Mouse (Mus musculus): Measurements from ENCODE around the gene Cks1brt.
A peak's percentile ranks its signal among the peaks of the same experiment; 100 is the strongest.
"Not testable (repeated sequence)": the region's sequence is repeated elsewhere in the genome, so short reads cannot be mapped to it uniquely, and the experiment has no call there.

Cks1brt gene

DNA sequence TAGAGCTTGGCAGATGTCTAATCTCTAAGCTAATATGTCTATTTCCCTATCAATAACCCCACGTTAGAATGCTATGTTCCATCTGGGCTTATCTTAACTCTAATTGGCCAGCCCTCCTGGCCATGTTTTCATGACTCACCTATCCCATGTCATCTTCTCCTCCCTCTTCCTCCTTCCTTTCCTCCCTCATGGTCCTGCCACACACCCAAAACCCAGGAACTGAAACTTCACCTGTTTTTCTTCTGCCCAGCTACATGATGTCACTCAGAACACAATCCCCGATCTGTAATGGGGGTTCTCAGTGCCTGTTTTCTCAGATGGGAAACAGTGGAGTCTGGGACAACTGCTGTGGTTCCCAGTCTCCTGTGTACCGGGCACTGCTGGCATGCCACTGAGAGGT lies at the start of gene Cks1brt:
TSS of gene Cks1brt (plus strand) at position 301 of the 400 bp plus-strand sequence.
- no peak for DNase-seq (ENCODE audit: extremely low spot score, low spot score)

DNA sequence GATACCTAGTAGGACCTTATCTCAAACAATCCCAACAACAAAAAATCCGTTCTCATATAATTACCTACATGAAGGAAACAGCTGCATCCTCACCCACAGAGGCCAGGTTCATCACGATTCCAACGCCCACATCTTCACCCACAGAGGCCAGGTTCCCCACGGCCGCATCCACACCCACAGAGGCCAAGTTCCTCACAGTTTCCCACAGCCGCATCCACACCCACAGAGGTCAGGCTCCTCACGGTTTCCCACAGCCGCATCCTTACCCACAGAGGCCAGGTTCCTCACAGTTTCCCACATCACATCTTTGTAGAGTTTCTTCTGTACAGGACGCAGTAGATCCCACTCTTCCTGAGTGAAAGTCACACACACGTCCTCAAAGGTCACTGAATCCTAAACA lies 38.5 kb upstream of the Cks1brt start:
- DNase-seq (ENCODE audit: extremely low spot score, low spot score) = no peak

DNA sequence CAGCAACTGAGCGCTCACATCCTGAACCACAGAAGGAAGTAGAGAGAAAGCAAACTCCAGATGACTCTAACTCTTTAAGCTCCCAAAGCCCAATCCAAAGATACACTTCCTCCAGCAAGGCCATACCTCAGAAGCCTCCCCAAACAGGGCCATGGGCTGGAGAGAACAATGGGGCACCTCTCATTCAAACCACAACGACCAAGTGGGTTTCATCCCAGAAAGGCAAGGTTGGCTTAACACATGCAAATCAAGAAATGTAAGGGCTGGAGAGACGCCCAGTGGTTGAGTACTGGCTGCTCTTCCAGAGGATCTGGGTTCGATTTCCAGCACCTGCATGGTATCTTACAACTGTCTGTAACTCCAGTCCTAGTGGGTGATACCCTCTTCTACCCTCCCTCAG lies 36.2 kb upstream of the Cks1brt start:
- DNase-seq (ENCODE audit: extremely low spot score, low spot score) = no peak

DNA sequence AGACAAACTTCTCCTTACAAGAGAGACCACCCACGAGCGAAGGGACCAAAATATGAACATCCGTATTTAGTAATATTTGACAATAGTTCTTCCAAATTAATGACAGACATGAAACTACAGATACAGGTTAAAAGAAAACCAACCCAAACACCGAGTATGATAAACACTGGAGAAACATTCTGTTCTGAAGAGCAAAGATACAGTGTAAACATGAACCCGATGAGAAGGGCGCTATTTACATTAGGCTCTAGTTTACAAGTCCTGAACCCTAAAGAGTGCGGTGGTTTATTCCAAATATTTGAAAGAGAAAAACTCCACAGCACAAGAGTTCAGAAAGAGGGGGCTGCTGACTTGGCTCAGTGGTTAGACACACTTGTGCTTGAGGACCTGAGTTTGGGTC lies 34.7 kb upstream of the Cks1brt start:
- DNase-seq (ENCODE audit: extremely low spot score, low spot score) = no peak

DNA sequence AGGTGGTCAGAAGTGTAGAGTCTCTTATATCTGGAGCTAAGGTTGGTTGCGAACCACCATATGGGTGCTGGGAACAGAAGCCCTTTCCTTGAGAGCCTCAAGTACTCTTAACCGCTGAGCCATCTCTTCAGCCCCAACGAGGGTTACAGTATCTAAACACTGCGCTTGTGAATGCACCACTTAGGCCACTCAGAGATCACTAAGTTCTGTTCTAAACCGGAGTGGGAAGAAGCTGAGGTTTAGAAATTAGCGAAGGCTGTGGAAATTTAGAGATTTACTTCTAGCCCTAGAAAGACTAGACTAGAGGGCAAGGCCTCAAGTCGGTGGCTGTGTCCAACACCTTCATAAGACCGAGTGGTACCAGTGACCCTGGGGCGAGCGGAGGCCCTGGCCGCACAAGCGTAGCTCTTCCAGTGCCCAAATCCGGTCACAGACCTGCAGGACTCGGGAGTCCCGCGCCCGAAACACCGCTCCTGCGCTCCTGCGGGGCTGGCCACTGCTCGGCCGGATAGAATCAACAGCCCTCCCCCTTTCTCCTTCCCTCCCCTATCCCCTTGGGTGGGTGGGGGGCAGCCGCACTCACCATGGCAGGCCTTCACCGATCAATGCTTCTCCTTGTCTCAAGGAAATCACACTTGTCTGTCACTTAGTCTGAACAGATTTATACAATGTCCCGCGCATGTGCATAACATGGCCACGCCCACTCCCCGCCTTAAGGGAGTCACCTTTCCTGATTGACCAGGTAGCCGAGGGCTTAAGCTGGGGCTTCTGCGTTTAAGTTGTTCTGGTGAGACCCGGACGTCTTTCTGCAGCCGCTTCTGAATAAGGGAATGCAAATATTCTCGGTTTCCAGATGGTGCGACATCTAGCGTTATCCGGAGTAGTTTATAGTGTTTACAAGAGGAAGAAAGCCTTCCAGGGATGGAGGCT lies 32.4 kb upstream of the Cks1brt start:
- peak; percentile 79 for DNase-seq (ENCODE audit: extremely low spot score, low spot score)

DNA sequence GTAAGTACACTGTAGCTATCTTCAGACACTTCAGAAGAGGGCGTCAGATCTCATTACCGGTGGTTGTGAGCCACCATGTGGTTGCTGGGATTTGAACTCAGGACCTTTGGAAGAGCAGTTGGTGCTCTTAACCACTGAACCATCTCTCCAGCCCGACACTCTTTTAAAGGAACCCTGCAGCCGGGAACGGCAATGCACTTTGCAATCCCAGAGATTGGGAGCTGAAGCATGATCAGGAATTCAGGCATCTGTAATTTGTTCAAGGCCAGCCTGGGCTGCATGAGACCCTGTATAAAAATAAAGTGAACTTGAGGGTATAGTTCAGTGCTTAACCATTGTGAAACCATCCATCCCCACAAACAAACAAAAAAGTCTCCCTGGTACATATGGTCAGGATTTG lies 31.5 kb upstream of the Cks1brt start:
- not testable (repeated sequence) for DNase-seq (ENCODE audit: extremely low spot score, low spot score)

DNA sequence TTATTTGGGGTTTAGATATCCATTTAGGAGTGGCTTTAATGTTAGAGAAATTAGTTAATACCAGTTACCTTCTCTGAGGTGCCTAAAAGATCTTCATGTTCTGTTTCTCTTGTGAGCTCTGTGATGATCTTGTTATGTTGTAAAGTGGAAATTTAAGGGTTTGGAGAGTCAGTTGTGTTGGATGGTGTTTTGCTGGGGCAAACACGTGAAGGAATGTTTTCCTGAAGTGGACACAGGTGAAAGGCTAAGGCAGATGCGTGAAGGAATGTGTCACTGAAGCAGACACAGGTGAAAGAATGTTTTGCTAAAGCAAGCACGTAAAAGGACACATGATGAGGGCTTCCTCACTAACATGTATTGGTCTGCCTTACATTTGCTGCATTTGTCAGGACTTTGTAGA lies 28.7 kb upstream of the Cks1brt start, which contains the start of gene Zfp791:
TSS of gene Zfp791 (minus strand) at position 101 of the 400 bp plus-strand sequence.
- no peak for DNase-seq (ENCODE audit: extremely low spot score, low spot score)

DNA sequence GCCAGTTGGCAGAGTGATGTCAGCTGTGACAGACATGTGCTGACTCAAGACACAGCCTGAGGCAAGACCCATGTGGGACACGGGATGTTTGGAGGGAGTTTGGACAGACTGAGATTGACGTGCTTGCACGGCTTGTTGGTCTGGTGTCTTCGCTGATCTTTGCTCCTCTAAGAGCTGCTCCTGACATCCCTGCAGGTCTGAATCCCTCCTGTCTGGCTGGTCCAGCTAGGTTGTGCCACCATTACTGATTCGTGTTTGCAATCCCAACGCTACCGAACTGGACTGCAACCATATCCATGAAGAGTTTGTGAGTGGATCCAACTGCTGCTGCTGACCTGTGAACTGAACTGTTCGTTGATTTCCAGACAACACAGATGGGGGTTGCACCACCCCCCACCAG lies 28.0 kb upstream of the Cks1brt start:
- DNase-seq (ENCODE audit: extremely low spot score, low spot score) = no peak

DNA sequence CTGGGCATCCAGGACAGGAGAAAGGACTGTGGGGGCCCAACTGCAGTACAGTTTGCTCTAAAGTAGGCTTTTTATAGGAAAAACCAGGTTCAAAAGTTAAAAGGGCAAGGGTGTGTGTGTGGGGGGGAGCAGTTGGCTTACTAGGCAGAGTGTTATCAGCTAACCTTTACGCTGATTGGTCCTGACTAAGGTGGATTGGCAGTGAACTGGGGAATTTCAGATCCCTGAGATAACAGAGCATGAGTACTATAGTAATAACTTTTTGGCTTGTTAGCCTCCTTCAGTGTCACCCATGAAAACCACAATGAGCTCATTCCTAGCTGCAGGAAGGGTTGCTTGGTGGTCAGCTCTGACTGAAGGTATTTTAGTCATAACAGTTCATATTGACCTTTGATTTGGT lies 19.4 kb upstream of the Cks1brt start:
- DNase-seq (ENCODE audit: extremely low spot score, low spot score) = no peak

DNA sequence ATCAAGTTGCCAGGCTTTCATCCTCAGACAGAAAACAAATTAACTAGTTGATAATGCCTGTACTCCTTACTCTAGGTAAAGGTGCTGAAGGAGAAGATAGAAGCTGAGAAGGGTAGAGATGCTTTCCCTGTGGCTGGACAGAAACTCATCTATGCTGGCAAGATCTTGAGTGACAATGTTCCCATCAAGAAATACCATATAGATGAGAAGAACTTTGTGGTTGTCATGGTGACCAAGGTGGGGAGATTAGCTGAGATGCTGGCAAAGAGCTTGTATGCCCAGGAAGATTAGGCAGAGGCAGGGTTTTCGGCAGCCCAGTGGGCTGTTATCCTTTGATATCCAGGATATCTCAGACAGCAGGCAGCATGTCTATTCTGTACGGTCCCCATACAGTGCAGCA lies 16.0 kb upstream of the Cks1brt start:
- not testable (repeated sequence) for DNase-seq (ENCODE audit: extremely low spot score, low spot score)

DNA sequence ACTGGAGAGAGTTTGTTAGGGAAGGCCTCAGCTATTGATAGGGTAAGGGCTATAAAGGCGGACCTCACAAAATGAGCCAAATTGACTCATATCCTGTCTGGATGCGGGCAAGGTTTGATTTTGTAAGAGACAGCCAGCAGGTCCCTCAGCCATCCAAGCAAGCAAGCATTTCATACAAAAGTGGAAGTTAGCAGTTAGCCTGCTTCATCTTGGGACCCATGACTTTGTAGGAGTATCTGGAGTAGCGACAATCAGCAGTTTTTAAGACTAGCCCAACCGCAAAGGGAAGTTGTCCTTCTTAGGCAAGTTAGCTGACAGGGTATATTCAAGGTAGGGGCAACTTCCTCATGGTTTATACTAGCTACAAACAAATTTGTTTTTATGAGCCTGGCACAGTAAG lies 9.2 kb upstream of the Cks1brt start:
- DNase-seq (ENCODE audit: extremely low spot score, low spot score) = no peak

DNA sequence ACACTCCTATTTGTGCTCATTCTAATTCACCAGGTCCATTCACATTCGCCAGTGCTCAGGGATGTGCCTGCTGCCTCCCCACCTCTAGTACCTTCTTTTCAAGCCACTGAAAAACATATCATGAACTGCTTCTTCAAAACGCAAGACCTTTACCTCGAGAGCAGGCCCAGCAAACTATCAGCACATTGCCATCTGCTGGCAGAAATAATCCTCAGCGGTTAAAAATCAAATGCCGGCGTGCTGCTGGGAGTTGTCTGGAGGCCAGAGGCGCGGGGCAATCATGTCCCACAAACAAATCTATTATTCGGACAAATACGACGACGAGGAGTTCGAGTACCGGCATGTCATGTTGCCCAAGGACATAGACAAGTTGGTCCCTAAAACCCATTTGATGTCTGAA lies 19.6 kb downstream of the Cks1brt start:
- DNase-seq (ENCODE audit: extremely low spot score, low spot score) = peak; percentile 31

DNA sequence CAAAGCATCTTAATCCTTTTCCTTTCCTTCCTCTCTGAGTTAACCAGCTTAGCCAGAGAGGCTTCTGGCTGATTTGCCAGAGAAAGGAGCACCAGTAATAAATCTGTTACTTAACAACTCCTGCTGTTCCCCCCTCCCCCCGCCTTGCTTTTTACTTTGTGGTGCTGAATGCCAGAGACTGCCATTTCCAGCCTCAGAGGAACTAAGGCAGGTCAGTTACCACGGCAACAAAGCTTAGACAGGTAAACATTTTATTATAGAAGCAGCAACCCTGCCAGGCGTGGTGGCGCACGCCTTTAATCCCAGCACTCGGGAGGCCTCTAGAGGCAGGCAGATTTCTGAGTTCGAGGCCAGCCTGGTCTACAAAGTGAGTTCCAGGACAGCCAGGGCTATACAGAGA lies 24.2 kb downstream of the Cks1brt start:
- no peak for DNase-seq (ENCODE audit: extremely low spot score, low spot score)

DNA sequence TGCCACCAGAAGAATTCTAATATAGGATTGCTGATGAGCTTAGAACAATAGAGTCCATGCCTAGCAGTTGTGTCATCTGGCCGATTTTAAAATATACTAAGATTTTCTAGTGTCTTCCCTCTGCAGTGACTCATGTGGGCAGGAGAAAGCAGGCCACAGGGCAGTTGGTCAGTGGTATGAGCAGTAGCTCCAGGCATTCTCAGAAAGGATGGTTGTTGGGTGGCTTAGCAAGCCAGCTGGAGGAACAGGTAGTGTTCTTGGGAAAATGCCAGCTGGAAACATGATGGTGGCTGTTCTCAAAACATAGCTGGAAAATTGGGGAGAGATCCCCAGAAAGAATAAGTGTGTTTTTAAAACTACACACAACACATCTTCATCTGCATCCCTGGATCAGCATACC lies 40.6 kb downstream of the Cks1brt start:
- DNase-seq (ENCODE audit: extremely low spot score, low spot score) = no peak

DNA sequence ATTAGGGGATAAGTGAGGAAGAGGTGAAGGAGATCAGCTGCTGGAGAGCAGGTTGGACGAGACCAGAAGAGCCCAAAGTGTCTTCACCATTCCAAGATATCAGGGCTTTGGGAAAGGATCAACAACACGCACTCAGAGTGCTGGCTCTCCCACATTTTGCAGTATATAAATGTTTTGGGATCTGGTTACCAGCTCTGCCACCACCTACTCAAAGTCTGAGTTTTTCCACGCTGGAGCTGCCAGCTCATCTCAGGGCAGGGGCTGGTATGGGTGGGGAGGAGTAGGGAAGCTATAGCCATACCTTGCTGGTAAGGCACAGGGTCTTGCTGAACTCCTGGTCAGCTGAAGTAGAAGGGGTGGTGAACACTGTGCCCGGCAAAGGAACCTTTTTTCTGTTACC lies 68.5 kb downstream of the Cks1brt start:
- no peak for DNase-seq (ENCODE audit: extremely low spot score, low spot score)

DNA sequence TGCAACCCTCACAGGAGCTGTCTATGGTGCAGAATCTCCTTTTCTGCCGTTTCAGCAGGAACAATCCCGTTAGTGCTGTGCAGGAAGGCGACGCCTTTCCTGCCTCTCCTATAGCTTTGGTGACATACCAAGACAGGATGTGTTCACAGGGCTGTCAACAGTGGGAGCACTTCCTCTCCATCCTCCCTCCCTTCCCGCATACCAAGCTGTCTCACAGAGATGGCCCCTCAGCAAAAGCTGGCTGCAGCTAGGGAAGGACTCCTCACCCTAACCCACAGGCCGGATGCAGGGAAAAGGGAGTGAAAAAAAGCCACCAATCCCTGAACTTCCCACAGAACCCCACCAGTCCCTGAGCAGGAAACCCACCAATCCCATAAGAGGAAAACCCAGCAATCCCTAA lies 69.3 kb downstream of the Cks1brt start:
- DNase-seq (ENCODE audit: extremely low spot score, low spot score) = no peak

Measured in neural tube, embryonic 10.5 days (tissue).